Mouse (Mus musculus): Measurements from ENCODE around the gene Aqp3.

Gene Aqp3

DNA sequence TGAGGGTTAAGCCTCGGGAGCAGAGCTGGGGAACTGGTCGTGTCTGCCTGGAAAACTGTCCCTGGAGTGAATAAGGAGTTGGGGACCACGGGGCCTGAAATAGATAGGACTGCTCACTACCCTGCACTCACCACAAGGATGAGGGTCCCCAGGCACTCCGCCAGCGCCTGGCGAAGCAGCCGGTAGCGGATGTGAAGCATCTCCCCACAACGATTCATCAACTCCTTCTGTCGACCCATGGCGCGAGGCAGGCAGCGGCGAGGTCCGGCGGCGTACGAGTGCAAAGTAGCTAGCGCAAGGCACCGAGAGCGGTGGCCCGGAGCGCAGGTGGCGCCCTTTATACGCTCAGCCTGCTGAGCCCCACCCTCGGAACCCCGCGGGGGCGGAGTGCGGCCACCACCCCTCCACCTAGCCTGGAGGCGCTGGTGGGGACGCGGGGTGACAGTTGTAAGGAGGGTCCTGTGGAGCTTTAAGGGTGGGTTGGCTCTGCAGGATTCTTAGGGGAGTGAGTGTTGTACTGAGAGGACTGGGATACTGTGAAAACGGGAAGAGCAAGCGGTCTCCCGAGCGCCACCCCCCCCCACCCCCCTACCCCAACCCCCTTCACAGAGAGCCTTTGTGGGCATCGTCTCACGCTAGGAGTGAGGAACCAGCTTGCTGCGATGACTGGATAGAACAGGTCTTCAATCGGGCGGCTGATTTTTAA, at the start of gene Aqp3:
Gene Aqp3, minus strand, starts transcription at position 313 of the 706 bp plus-strand sequence.
- no peak for ATAC-seq (ENCODE audit: low TSS enrichment)

DNA sequence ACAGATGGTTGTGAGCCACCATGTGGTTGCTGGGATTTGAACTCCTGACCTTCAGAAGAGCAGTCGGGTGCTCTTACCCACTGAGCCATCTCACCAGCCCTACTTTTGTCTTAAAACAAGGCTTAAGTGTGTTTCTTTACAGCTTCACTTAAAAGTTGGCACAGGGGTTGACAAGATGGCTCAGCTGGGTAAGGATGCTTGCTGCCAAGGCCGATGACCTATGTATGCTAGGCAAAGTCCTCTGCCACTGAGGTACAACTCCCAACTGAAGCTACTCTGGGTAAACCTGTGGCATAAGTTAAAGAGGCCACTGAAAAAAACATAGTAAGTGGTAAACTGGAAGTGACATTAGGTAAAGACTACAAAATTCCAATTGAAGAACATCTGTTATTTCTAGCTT, 44.6 kb upstream of the Aqp3 start:
- no peak for ATAC-seq (ENCODE audit: low TSS enrichment)

DNA sequence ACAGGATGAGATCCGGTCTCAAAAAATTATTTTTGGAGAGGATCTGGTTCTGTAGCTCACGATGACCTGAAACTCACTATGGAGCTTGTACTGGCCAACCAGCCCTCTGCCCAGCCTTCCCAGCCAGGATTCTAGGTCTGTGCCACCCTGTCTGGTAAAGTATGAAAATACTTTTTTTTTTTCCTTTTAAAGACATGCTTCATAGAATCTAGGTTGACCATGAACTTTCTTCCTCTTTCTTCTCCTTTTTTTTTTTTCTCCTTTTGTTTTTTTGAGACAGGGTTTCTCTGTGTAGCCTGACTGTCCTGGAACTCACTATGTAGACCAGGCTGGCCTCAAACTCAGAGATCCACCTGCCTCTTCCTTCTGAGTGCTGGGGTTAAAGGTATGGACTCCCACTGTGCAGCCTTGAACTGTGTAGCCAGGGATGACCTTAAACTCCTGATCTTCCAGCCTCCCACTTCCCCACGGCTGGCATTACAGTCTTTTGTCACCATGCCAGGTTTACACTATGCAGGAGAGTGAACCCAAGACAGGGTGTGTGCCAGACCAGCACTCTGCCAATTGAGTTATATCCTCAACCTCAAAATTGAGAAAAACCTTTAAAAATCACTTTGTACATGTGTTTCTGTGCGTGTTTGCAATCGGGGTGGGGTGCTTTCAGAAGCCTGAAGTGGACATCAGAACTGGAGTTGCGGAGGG, 42.3 kb upstream of the Aqp3 start:
- ATAC-seq (ENCODE audit: low TSS enrichment) = no peak

DNA sequence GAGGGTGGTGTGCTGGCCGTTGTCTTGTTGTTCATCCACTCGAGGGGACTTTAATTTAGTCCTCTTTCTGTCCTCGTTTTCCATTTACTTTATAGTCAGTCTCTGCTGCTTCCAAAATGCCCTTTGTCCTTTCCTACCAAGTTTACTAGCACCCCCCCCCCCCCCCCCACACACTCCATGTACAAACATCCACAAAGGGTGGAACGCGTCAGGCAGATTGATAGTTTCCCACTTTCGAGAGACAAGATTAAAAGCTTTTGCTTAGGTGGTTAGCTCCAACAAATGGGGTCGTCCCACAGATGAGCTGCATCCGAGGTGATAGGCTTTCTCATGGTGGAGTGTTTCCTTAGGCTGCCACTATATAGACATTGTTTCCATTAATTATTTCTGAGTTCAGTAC, 38.8 kb upstream of the Aqp3 start:
- ATAC-seq (ENCODE audit: low TSS enrichment) = no peak

DNA sequence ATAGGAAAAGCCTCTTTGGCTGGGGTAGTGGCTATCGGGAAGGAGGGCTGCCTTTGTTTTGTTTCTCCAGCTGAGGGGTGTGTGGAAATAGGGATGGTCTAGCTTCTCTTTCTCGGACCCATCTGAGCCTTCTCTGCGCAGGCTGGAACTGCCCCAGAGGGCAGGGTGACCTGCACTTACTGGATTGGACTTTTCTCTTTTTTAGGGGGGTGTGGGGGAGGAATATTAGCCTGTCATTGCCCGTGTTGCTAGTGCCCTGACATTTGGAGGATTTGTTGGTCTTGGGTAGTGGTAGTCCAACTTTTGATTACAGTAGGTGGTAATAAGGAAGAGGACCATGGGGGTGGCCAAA, 38.4 kb upstream of the Aqp3 start:
- ATAC-seq (ENCODE audit: low TSS enrichment) = peak; percentile 3; the same call in 1 of the 2 replicates

DNA sequence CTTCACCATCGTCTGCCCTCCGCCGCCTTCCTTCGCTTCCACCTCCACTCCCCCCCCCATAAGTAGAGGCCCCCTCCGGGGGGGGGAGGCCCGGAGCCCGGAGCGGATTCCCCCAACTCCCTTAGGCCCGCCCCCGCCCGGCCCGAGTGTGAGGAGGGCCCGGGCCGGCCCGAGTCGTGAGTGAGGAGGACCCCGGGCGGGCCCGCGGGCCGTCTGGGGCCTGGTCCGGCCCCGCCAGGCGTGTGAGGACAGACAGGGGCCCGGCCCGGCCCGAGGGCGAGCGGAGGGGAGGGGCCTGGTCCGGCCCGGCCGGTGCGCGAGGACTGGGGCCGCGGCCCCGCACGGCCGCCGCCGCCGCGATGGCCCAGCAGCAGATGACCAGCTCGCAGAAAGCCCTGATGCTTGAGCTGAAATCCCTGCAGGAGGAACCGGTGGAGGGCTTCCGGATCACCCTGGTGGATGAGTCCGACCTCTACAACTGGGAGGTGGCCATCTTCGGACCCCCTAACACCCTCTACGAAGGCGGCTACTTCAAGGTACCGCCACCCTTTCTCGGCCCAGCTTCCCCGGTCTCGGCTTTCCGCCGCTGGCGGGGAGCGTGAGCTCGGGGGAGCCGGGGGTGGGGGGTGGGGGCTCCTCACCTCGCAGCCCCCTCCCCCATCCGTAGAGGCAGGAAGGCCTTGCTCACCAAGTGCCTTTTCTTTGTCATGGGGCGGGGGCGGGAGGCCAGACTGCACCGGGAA, 37.9 kb upstream of the Aqp3 start, which contains the start of gene Ube2r2:
Gene Ube2r2, plus strand, starts transcription at position 33 of the 743 bp plus-strand sequence.
- peak; percentile 38 for ATAC-seq (ENCODE audit: low TSS enrichment)

DNA sequence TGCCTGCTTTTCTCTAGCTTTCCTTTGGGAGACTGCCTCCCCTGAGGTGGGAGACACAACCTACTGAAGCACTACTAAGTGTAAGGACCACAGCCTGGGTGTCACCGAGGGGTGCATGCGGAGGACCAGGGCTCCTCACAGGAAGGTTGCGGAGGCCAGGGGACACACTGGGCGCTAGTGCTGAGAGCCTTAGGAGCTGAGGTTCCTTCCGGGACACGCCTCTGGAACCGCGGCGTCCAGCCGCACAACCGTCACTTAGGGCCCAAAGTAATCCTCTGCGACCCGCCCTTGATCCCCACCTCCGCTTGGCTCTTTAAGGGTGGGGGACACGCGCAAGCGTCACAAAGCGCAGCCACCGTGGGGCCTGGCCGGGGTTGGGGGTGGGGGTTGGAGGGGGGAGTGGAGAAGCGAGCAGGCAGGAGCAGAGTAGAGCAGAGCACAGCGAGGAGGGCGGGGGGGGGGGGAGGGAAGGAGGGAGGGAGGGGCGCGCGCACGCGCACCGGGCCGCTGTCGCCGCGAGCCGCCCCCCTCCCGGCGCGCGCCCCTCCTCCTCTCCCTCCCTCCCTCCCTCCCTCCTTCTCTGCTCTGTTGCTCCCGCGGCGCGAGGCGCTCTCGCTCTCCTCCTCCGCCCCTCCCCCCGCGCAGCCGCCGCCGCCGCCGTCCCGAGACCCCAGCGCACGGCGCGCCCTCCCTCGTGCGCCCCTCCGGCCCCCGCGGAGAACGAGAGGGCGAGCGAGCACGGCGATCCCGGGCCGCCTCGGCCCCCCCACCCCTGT, 37.1 kb upstream of the Aqp3 start:
- peak; percentile 82 for ATAC-seq (ENCODE audit: low TSS enrichment)

DNA sequence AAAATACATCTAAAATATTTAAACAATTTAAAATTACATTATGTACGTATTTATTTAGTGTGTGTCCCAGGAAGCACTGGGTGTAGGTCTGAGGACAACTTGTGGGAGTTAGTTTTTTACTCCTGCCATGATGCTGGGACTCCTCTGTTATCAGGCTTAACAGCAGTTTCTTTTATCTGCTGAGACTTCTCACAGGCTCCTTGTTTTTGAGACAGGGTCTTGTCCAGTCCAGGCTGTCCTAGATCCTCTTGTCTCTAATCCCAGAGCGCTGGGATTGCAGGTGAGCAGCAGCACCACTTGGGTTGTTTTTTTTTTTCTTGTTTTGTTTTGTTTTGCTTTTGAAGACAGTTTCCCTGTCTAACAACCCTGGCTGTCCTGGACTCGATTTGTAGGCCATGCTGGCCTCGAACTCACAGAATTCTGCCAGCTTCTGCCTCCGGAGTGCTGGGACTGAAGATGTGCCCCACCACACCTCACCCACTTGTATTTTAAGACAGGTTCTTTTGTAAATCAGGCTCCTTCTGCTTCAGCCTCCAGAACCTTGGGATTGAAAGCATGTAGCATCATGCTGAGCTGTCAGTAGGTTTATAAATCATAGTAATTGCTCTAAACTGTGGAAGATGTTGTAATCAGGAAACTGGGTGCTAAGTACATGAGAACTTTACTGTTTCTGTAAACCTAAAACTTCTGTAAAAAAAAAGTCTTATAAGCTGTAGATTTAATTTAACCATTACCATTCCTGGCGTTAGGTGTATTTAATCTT, 35.7 kb upstream of the Aqp3 start:
- ATAC-seq (ENCODE audit: low TSS enrichment) = no peak

DNA sequence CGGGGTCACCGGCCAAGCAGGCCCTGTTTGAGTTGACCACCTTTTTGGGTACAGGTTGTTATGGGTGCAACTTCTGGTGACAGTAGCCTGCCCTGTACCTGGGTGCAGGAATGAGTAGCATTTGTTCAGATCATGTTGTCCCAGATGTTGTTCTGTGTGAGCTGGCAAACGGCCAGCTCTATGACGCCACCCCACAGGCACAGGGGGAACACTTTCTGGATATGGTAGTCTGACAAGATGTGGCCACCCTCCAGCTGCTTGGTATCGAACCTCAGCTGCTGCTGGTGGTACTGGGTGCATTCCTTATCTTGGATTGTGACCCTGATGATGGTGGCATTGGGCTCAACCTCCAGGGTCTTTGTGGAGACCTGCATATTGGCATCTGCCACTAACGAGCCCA, 34.5 kb upstream of the Aqp3 start:
- ATAC-seq (ENCODE audit: low TSS enrichment) = no peak

DNA sequence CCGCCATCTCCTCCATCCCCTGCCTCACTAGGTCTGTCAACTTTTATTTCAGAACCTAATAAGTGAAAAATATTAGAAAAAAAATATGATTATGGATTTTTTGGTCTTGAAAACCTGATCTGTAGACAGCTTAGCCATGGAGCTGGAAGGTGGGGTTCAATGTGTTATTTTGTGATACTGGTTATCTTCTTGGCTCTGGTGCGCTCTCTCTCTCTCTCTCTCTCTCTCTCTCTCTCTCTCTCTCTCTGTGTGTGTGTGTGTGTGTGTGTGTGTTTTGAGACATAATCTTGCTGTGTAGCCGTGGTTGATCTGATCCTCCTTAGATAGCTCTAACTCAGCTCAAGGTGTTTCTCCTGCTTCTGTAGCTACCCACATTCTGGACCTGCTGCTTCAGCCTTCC, 31.9 kb upstream of the Aqp3 start:
- ATAC-seq (ENCODE audit: low TSS enrichment) = no peak

DNA sequence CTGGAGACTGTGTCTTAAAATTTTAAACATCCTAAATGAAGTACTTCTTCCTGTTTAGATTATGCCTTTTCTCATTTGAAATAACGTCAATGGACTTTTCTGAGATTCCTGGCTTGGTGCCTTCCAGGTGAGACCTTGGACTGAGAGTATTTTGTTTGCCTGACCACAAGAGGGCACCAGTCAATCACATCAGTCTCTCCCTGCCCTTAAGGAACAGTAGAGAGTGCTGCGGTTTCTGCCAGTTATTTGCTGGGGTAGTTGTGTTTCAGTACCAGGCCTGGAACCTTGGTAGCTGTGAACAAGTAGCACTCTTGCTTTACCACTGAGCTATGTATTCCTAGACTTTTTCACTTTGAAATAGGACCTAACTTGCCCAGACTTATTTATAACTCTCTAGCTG, 31.4 kb upstream of the Aqp3 start:
- ATAC-seq (ENCODE audit: low TSS enrichment) = peak; percentile 80; the same call in 1 of the 2 replicates

DNA sequence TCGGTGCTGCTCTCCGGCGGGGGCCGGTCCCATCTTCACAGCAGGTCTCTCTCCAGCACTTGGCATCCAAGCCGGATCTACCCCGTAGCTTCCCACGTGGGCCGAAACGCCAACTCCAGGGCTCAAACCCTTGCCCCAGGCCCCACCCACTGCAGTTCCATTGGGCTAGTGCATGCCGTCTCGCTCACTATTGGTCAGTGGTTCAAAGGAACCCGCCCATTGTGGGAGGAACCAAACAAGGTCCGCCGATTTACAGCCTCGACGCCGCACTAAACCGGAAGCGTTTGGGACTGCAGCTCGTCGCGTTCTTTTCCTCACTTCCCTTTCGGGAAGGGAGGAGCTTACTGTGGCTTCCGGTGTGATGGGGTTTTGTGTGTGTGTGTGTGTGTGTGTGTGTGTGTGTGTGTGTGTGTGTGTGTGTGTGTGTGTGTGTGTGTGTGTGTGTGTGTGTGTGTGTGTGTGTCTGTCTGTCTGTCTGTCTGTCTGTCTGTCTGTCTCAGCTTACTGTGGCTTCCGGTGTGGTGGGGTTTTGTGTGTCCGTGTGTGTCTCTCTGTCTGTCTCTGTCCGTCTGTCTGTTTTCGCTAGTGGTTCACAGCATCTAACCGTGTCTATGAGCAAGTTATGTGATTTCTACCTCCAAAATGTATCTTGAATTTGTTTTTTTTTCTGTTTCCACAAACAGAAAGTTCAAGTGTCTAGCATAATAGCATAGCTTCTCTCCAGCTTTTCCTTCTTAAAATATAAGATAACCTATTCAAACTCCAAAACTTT, 26.4 kb upstream of the Aqp3 start, which contains the start of gene Nol6:
Gene Nol6, minus strand, starts transcription at position 276 of the 772 bp plus-strand sequence.
- ATAC-seq (ENCODE audit: low TSS enrichment) = peak; percentile 100

DNA sequence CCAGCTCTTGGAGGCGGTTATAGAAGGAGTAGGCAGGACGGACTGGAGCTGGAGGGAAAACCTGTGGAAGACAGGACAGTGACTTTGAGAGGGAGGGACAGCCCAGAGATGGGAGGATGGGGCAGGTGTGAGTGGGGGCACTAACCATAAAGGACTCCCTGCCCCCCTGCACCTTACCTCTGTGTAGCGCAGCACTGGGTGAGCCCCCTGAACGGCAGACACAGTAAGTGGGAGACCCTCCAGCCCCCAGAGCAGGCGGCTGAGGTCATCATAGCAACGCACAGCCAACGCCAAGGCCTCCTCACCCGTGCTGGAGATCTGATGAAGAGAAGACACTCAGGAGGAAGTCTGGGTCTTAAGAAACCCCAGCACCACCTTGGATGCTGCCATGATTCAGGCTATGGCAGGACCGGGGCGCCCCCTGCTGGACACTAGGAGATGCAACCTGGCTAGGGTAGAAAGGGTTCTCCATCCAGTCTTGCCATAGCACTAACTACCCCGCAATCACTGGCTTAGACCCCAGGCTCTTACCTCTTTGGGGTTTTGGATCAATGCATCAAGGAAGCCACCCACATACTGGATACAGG, 20.8 kb upstream of the Aqp3 start:
- ATAC-seq (ENCODE audit: low TSS enrichment) = peak; percentile 47; the same call in 1 of the 2 replicates

DNA sequence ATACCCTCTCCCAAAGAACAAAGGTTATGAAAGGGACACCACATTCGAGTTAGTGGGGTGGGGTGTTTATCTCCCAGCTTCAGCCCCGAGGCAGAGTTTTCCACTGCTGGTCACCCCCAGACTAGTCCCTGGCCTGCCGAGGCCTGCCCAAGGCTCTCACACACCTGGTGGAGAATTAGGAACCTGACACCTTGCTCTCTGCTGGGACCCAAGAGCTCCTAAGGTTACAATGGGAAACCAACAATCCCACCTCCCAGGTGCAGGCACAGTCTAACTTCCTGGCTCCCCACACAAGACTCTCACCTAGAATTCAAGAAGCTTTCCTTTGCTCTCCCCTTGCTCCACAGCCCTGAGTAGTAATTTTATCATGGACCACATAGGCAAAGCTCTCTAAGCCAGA, 18.8 kb upstream of the Aqp3 start:
- ATAC-seq (ENCODE audit: low TSS enrichment) = no peak

DNA sequence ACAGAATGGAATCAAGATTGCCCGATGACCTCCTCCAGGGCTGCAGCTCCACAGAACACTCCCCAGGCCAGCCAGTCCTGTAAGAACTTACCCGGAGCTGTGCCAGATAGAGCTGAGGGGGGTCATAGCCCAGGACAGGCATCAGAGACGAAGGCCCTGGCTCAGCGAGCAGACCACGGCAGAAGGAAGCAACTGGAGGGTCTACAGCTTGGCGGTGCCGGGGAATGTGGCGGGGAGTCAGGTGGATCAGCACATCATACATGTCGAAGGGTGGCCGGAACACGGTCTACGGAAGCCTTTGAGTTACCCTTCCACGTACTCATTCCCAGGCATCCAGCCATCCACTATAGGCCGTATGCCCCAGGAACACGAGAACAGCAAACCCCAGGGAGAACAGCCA, 17.8 kb upstream of the Aqp3 start:
- no peak for ATAC-seq (ENCODE audit: low TSS enrichment)

DNA sequence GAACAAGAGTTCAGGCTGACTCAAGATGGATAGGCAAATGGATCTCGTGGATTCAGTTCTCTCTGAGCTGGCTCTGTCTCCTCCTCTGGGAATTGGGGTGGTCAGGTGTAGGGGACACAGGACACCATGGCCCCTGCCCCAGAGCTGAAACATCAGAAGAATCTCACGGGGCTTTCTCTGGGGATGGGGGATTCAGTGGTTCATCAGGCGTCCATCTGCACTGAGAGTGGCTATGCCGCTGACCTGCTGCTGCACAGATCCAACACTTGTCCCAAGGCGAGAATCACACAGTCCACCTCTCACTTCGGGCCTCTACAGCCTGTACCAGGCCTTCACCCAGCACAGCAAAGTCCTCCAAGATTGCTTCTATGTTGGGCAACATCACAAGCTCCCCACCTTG, 17.1 kb upstream of the Aqp3 start:
- no peak for ATAC-seq (ENCODE audit: low TSS enrichment)

DNA sequence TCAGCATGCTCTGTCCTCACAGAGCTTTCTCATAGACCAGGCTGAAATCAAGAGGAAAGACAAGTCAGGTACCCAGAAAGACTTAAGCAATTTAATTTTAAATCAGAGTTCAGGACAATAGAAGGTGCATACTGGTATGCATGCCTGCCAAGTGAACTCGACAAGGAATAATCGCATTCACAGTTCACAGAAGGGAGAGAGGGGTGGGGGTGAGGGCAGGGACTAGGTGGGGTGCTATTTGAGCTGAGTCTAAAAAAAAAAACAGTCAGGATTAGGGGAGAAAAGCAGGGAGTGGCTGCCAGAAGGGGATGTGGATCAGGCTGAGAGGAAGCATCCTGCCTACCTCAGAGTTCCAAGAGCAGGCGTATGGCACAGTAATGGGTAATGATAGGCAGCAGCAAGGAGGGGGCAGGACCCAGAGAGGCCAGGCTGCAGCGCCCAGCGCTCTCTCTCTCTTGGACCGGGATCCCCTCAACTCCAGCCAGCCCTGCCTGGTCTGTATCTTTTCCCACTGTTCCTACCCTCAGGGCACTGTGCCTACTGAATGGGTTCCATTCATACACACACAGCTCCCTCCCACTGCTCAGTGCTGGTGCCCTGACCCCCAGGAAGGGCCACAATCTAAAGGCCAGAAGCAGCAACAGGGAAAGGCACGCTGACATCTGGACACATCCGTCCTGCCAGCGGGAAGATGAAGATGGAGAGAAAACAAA, 16.5 kb upstream of the Aqp3 start:
- ATAC-seq (ENCODE audit: low TSS enrichment) = no peak

DNA sequence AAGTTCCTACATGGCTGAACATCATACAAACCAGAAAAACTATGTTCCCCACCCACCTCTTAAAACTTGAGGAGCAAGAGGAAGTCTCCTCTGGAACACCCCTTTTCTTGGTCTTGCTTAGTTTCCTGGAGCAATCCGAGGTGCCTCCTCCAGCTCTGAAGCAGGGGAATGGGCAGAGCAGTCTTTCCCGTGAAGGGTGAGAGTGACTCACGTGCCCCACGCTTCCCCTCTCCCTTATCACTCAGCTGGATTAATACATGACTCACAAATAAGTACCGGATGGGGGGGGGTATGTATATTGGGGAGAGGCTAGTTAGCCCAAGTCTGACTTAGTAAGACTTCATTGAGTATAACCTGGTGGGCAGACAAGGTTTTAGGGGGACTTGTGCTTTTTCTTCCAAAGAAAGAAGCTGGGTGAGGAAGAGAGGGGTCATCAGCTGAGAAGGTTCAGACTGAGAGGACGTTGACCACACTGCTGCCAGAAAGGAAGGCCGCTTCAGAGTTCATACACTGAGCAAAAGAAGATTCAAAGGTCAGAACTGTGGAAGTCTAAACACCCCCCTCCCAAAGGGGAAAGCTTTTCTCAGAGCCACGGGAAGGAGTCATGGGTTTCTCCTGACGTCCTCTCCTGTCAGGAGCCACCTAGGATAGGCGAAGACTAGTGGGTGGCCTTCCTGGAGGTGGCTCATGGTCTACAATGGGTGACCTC, 10.9 kb upstream of the Aqp3 start:
- ATAC-seq (ENCODE audit: low TSS enrichment) = no peak

DNA sequence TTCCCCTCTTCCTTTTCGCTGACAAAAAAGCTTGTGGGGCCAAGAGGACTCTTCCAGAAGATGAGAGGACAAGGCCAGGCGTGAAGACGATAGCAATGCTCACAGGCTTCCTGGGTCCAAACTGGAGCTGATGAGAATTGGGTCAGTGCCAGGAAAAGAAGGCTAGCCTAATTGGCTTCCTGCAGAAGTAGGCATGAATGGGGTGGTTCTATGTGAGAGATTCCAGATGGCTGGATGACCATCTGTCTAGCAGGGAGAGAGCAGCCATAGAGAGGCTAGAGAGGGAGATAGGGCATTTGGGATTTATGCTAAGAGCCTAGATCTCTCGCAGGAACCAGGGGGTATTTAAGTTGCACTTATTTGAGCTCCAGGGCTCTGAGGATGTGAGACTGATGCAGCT, 9.5 kb upstream of the Aqp3 start:
- no peak for ATAC-seq (ENCODE audit: low TSS enrichment)

Data from frontal cortex, adult (tissue).